In genomic region chr7:81657055-81657454, GRCm38 (mm10) we compare ENCODE assay signal across 18 mouse cellular contexts. TPM values are rescaled to one million over a fixed set of nuclear protein-coding genes. Genes with fewer than 3 reads are reported as not detected.
DNase-seq lines count a peak whose midpoint lies in the region; ATAC-seq and TF ChIP-seq lines count a peak whose summit lies in the region.
"Had no signal": no experiment of that assay in that cellular context is flagged by ENCODE, and none has a peak within 500 bp of the region (broad histone marks: within the 10 kb centered on the region; RNA-seq: fewer than 3 reads in every experiment).

No protein-coding gene starts in this region.

- TF ChIP-seq CTCF in midbrain, postnatal 0 days (IDR thresholded peaks at IDR 0.05) = no peak

- H3K9me3 ChIP-seq in forebrain, embryonic 13.5 days (replicated peaks) = no peaks in the 10 kb centered on the region
- no peaks in the 10 kb centered on the region for H3K9me3 ChIP-seq in forebrain, embryonic 16.5 days (ENCODE audit: control insufficient read depth, low read length)
- no peaks in the 10 kb centered on the region for H3K9me3 ChIP-seq in midbrain, embryonic 14.5 days (ENCODE audit: control insufficient read depth, low read length)
- no peaks in the 10 kb centered on the region for H3K9me3 ChIP-seq in midbrain, postnatal 0 days (ENCODE audit: low read length)
- H3K9me3 ChIP-seq in hindbrain, embryonic 12.5 days (replicated peaks) = peaks cover 3% of the 10 kb centered on the region; the same call in 1 of the 2 replicates
- H3K9me3 ChIP-seq in neural tube, embryonic 13.5 days = no peaks in the 10 kb centered on the region
- H3K9me3 ChIP-seq: G1E had no signal

- H3K4me3 ChIP-seq in forebrain, embryonic 13.5 days = no peak overlapping the region
- H3K4me3 ChIP-seq in forebrain, embryonic 16.5 days (replicated peaks; ENCODE audit: low read length) = no peak overlapping the region
- H3K4me3 ChIP-seq in midbrain, embryonic 14.5 days (replicated peaks; ENCODE audit: low read depth, low read length) = no peak overlapping the region
- H3K4me3 ChIP-seq in midbrain, postnatal 0 days (ENCODE audit: low read depth, low read length) = no peak overlapping the region
- H3K4me3 ChIP-seq in hindbrain, embryonic 12.5 days = no peak overlapping the region
- H3K4me3 ChIP-seq in neural tube, embryonic 13.5 days = no peak overlapping the region
- H3K4me3 ChIP-seq: heart, adult 2 months had no signal

- H3K27ac ChIP-seq in forebrain, embryonic 13.5 days = peak overlapping the region; percentile 73
- no peak overlapping the region for H3K27ac ChIP-seq in forebrain, embryonic 16.5 days (ENCODE audit: low read length)
- H3K27ac ChIP-seq in midbrain, embryonic 14.5 days (replicated peaks; ENCODE audit: low read depth, low read length) = 0 out of 2 replicates have a peak overlapping the region, but pooled peaks have one; percentile 13
- no peak overlapping the region for H3K27ac ChIP-seq in midbrain, postnatal 0 days (ENCODE audit: low read depth, low read length)
- peak overlapping the region; percentile 72 for H3K27ac ChIP-seq in hindbrain, embryonic 12.5 days
- peak overlapping the region; percentile 79 for H3K27ac ChIP-seq in neural tube, embryonic 13.5 days (replicated peaks)
- H3K27ac ChIP-seq: heart, adult 2 months; stomach, postnatal 0 days had no signal

- 64% methylated on average over 3 of the region's 3 CpGs for WGBS in forebrain, embryonic 13.5 days
- WGBS in forebrain, embryonic 16.5 days = 58% methylated on average over 3 of the region's 3 CpGs
- WGBS in midbrain, embryonic 14.5 days = 81% methylated on average over 3 of the region's 3 CpGs
- WGBS in midbrain, postnatal 0 days = 83% methylated on average over 3 of the region's 3 CpGs
- 69% methylated on average over 3 of the region's 3 CpGs for WGBS in hindbrain, embryonic 12.5 days
- 48% methylated on average over 3 of the region's 3 CpGs for WGBS in neural tube, embryonic 13.5 days

- H3K4me1 ChIP-seq in forebrain, embryonic 13.5 days = peaks cover 50% of the 10 kb centered on the region
- H3K4me1 ChIP-seq in forebrain, embryonic 16.5 days (replicated peaks; ENCODE audit: control insufficient read depth, insufficient read depth, low read length) = peaks cover 40% of the 10 kb centered on the region
- H3K4me1 ChIP-seq in midbrain, embryonic 14.5 days (ENCODE audit: control insufficient read depth, insufficient read depth, low read length) = peaks cover 35% of the 10 kb centered on the region
- peaks cover 11% of the 10 kb centered on the region for H3K4me1 ChIP-seq in midbrain, postnatal 0 days (ENCODE audit: insufficient read depth, low read length)
- peaks cover 41% of the 10 kb centered on the region for H3K4me1 ChIP-seq in hindbrain, embryonic 12.5 days
- peaks cover 54% of the 10 kb centered on the region for H3K4me1 ChIP-seq in neural tube, embryonic 13.5 days (replicated peaks)

- no peaks in the 10 kb centered on the region for H3K36me3 ChIP-seq in forebrain, embryonic 13.5 days (ENCODE audit: poor library complexity, severe bottlenecking)
- H3K36me3 ChIP-seq in forebrain, embryonic 16.5 days (ENCODE audit: control insufficient read depth, insufficient read depth) = no peaks in the 10 kb centered on the region
- no peaks in the 10 kb centered on the region for H3K36me3 ChIP-seq in midbrain, embryonic 14.5 days (ENCODE audit: control insufficient read depth, insufficient read depth, low read length)
- no peaks in the 10 kb centered on the region for H3K36me3 ChIP-seq in midbrain, postnatal 0 days (ENCODE audit: insufficient read depth, low read length)
- no peaks in the 10 kb centered on the region for H3K36me3 ChIP-seq in hindbrain, embryonic 12.5 days
- no peaks in the 10 kb centered on the region for H3K36me3 ChIP-seq in neural tube, embryonic 13.5 days

- H3K4me2 ChIP-seq in forebrain, embryonic 13.5 days = no peak overlapping the region
- no peak overlapping the region for H3K4me2 ChIP-seq in forebrain, embryonic 16.5 days (ENCODE audit: low read length)
- no peak overlapping the region for H3K4me2 ChIP-seq in midbrain, embryonic 14.5 days (ENCODE audit: low read length)
- no peak overlapping the region for H3K4me2 ChIP-seq in midbrain, postnatal 0 days (ENCODE audit: low read depth, low read length, poor library complexity, severe bottlenecking)
- no peak overlapping the region for H3K4me2 ChIP-seq in hindbrain, embryonic 12.5 days (replicated peaks)
- no peak overlapping the region for H3K4me2 ChIP-seq in neural tube, embryonic 13.5 days

- DNase-seq in midbrain, embryonic 14.5 days = no peak
- no peak for DNase-seq in midbrain, postnatal 0 days (ENCODE audit: low spot score)
- no peak for DNase-seq in thymus, adult 18-20 months
- DNase-seq in B cell, adult 2 months = no peak
- DNase-seq: adrenal gland, postnatal 36 days; cerebellum, adult 11 months; gastrocnemius, postnatal 25 days; heart, adult 2 months; kidney, adult 18-20 months; lung, postnatal 4 days had no signal

- H3K27me3 ChIP-seq in forebrain, embryonic 13.5 days = no peaks in the 10 kb centered on the region
- no peaks in the 10 kb centered on the region for H3K27me3 ChIP-seq in forebrain, embryonic 16.5 days (replicated peaks; ENCODE audit: control insufficient read depth, insufficient read depth, low read length)
- no peaks in the 10 kb centered on the region for H3K27me3 ChIP-seq in midbrain, embryonic 14.5 days (ENCODE audit: control insufficient read depth, insufficient read depth, low read length)
- no peaks in the 10 kb centered on the region for H3K27me3 ChIP-seq in midbrain, postnatal 0 days (ENCODE audit: insufficient read depth, low read length)
- no peaks in the 10 kb centered on the region for H3K27me3 ChIP-seq in hindbrain, embryonic 12.5 days
- H3K27me3 ChIP-seq in neural tube, embryonic 13.5 days = no peaks in the 10 kb centered on the region

- no peak overlapping the region for H3K9ac ChIP-seq in forebrain, embryonic 13.5 days
- H3K9ac ChIP-seq in forebrain, embryonic 16.5 days (replicated peaks; ENCODE audit: low read depth, low read length) = no peak overlapping the region
- H3K9ac ChIP-seq in midbrain, embryonic 14.5 days (replicated peaks; ENCODE audit: low read length) = no peak overlapping the region
- no peak overlapping the region for H3K9ac ChIP-seq in midbrain, postnatal 0 days (replicated peaks; ENCODE audit: low read length, poor library complexity, severe bottlenecking)
- H3K9ac ChIP-seq in hindbrain, embryonic 12.5 days = no peak overlapping the region
- no peak overlapping the region for H3K9ac ChIP-seq in neural tube, embryonic 13.5 days

- no peak for ATAC-seq in forebrain, embryonic 13.5 days
- ATAC-seq in forebrain, embryonic 16.5 days = no peak
- no peak for ATAC-seq in midbrain, embryonic 14.5 days (ENCODE audit: low FRiP score, low TSS enrichment)
- no peak for ATAC-seq in midbrain, postnatal 0 days (ENCODE audit: low FRiP score)
- peak; percentile 11; the same call in 1 of the 2 replicates for ATAC-seq in hindbrain, embryonic 12.5 days (ENCODE audit: low FRiP score)
- 0 out of 2 replicates have a peak, but pooled peaks have one; percentile 36 for ATAC-seq in neural tube, embryonic 13.5 days (ENCODE audit: low read depth)
- ATAC-seq: activated CD4-positive, CD25-positive, alpha-beta regulatory T cell, adult 4 months; inflammation-experienced regulatory T-cells, adult 6 months had no signal

RNA-seq across cellular contexts. Expression of gene Homer2, which starts 50.3 kb away (rescaled TPM):
- 25.7 and 27.8 TPM in 2 replicates for polyA plus RNA-seq in forebrain, embryonic 13.5 days (2015; fragmentation: Nextera tagmentation; extraction: Ambion mirVana)
- polyA plus RNA-seq in forebrain, embryonic 16.5 days (2015; fragmentation: Nextera tagmentation; extraction: Ambion mirVana) = 16.8 and 19.1 TPM in 2 replicates
- polyA plus RNA-seq in midbrain, embryonic 14.5 days (2014; fragmentation: Nextera tagmentation; extraction: Ambion mirVana) = 19.1 and 21.7 TPM in 2 replicates
- 23.7 and 25.6 TPM in 2 replicates for total RNA-seq in midbrain, postnatal 0 days (2014; rRNA removed)
- polyA plus RNA-seq in midbrain, postnatal 0 days (2015; fragmentation: Nextera tagmentation; extraction: Ambion mirVana) = 23.5 and 29.5 TPM in 2 replicates
- polyA plus RNA-seq in hindbrain, embryonic 12.5 days (2016; fragmentation: Nextera tagmentation; extraction: Ambion mirVana) = 29.3 and 34.8 TPM in 2 replicates
- 30.5 and 31.9 TPM in 2 replicates for polyA plus RNA-seq in neural tube, embryonic 13.5 days (2015; fragmentation: Nextera tagmentation; extraction: Ambion mirVana)

Comparison
In these comparisons a context has a peak if more than half of its experiments do, and no peak if none do; other contexts are left out.
1. H3K27ac ChIP-seq: peak in forebrain, embryonic 13.5 days (single experiment), midbrain, embryonic 14.5 days (single experiment), hindbrain, embryonic 12.5 days (single experiment) and neural tube, embryonic 13.5 days (single experiment); none in forebrain, embryonic 16.5 days (single experiment) and midbrain, postnatal 0 days (single experiment).
2. ATAC-seq: peak in hindbrain, embryonic 12.5 days (single experiment) and neural tube, embryonic 13.5 days (single experiment); none in forebrain, embryonic 13.5 days (single experiment), forebrain, embryonic 16.5 days (single experiment), midbrain, embryonic 14.5 days (single experiment) and midbrain, postnatal 0 days (single experiment).